Mouse (Mus musculus): Measurements from ENCODE around the gene Slc50a1. TPM values are rescaled to one million over a fixed set of nuclear protein-coding genes. Genes with fewer than 3 reads are reported as not detected.

Gene Slc50a1
- 44.5 and 49.5 TPM in 2 replicates for polyA plus RNA-seq (2015; fragmentation: Nextera tagmentation; extraction: Ambion mirVana)

- H3K9ac ChIP-seq, result peak within 1 kb of the TSS; percentile 76
- peaks cover 44% of the 10 kb centered on the region for H3K4me1 ChIP-seq (replicated peaks)
- no peaks in the 10 kb centered on the region for H3K27me3 ChIP-seq
- H3K9me3 ChIP-seq (replicated peaks), result no peaks in the 10 kb centered on the region
- ATAC-seq (replicated peaks; ENCODE audit: insufficient number of reproducible peaks, insufficient read depth, low FRiP score, low read depth), result peak; percentile 42
- 2% methylated on average over 39 of the region's 39 CpGs for WGBS
- peaks cover 21% of the 10 kb centered on the region; the same call in 1 of the 2 replicates for H3K36me3 ChIP-seq
- peak within 1 kb of the TSS; percentile 75 for H3K4me2 ChIP-seq
- H3K4me3 ChIP-seq, result peak within 1 kb of the TSS; percentile 67
- peak within 1 kb of the TSS; percentile 90 for H3K27ac ChIP-seq
These were observed at the start of gene Slc50a1 for GRCm38 (mm10) chr3:89270051-89270755. Slc50a1 (minus strand) TSS chr3:89270570.

GRCm38 (mm10) chr3:89319591-89320350 is 49.4 kb upstream of the Slc50a1 start:
- WGBS, result 2% methylated on average over 58 of the region's 58 CpGs
- Histone ChIP-seq H3K27ac (no peak overlapping the region), H3K27me3 (peaks cover 80% of the 10 kb centered on the region)

GRCm38 (mm10) chr3:89318971-89319590 is 48.7 kb upstream of the Slc50a1 start:
- peak overlapping the region; percentile 62 for H3K4me3 ChIP-seq
- no peak overlapping the region for H3K9ac ChIP-seq
- H3K36me3 ChIP-seq, result no peaks in the 10 kb centered on the region
- H3K27ac ChIP-seq, result no peak overlapping the region
- H3K4me1 ChIP-seq (replicated peaks), result peaks cover 75% of the 10 kb centered on the region
- peak overlapping the region; percentile 98 for H3K4me2 ChIP-seq
- H3K27me3 ChIP-seq, result peaks cover 76% of the 10 kb centered on the region
- WGBS, result 14% methylated on average over 21 of the region's 21 CpGs
- no peaks in the 10 kb centered on the region for H3K9me3 ChIP-seq (replicated peaks)
- no peak for ATAC-seq (replicated peaks; ENCODE audit: insufficient number of reproducible peaks, insufficient read depth, low FRiP score, low read depth)

More at GRCm38 (mm10) chr3:89319591-89320350, 49.4 kb upstream of the Slc50a1 start:
- Histone ChIP-seq H3K4me1 (replicated peaks) (peaks cover 68% of the 10 kb centered on the region), H3K9me3 (replicated peaks) (no peaks in the 10 kb centered on the region), H3K4me3 (peak overlapping the region; percentile 62), H3K9ac (peak overlapping the region; percentile 48; the same call in 1 of the 2 replicates), H3K4me2 (peak overlapping the region; percentile 98), H3K36me3 (no peaks in the 10 kb centered on the region)
- ATAC-seq (replicated peaks; ENCODE audit: insufficient number of reproducible peaks, insufficient read depth, low FRiP score, low read depth), result no peak

GRCm38 (mm10) chr3:89318316-89318715 is 47.9 kb upstream of the Slc50a1 start:
- peaks cover 69% of the 10 kb centered on the region for H3K27me3 ChIP-seq
- H3K9me3 ChIP-seq (replicated peaks), result no peaks in the 10 kb centered on the region
- no peak overlapping the region for H3K4me2 ChIP-seq
- no peak overlapping the region for H3K4me3 ChIP-seq
- H3K9ac ChIP-seq, result no peak overlapping the region
- peaks cover 76% of the 10 kb centered on the region for H3K4me1 ChIP-seq (replicated peaks)
- 68% methylated on average over 8 of the region's 8 CpGs for WGBS
- H3K36me3 ChIP-seq, result no peaks in the 10 kb centered on the region
- no peak overlapping the region for H3K27ac ChIP-seq
- no peak for ATAC-seq (replicated peaks; ENCODE audit: insufficient number of reproducible peaks, insufficient read depth, low FRiP score, low read depth)

GRCm38 (mm10) chr3:89317246-89317645 is 46.9 kb upstream of the Slc50a1 start:
- no peaks in the 10 kb centered on the region for H3K36me3 ChIP-seq
- H3K4me3 ChIP-seq, result no peak overlapping the region
- H3K4me1 ChIP-seq (replicated peaks), result peaks cover 66% of the 10 kb centered on the region
- peak overlapping the region; percentile 16; the same call in 1 of the 2 replicates for H3K4me2 ChIP-seq
- ATAC-seq (replicated peaks; ENCODE audit: insufficient number of reproducible peaks, insufficient read depth, low FRiP score, low read depth), result no peak
- WGBS, result 52% methylated on average over 6 of the region's 6 CpGs
- no peak overlapping the region for H3K27ac ChIP-seq
- H3K9ac ChIP-seq, result no peak overlapping the region
- no peaks in the 10 kb centered on the region for H3K9me3 ChIP-seq (replicated peaks)
- H3K27me3 ChIP-seq, result peaks cover 58% of the 10 kb centered on the region

GRCm38 (mm10) chr3:89316833-89317232 is 46.5 kb upstream of the Slc50a1 start:
- Histone ChIP-seq H3K4me2 (peak overlapping the region; percentile 73; the same call in 1 of the 2 replicates), H3K36me3 (no peaks in the 10 kb centered on the region), H3K4me1 (replicated peaks) (peaks cover 62% of the 10 kb centered on the region), H3K9me3 (replicated peaks) (no peaks in the 10 kb centered on the region), H3K27me3 (peaks cover 54% of the 10 kb centered on the region), H3K9ac (no peak overlapping the region), H3K27ac (no peak overlapping the region), H3K4me3 (no peak overlapping the region)
- WGBS, result 0% methylated on average over 4 of the region's 4 CpGs
- ATAC-seq (replicated peaks; ENCODE audit: insufficient number of reproducible peaks, insufficient read depth, low FRiP score, low read depth), result no peak

GRCm38 (mm10) chr3:89315930-89316831 is 45.8 kb upstream of the Slc50a1 start:
- Histone ChIP-seq H3K9me3 (replicated peaks) (no peaks in the 10 kb centered on the region), H3K27me3 (peaks cover 47% of the 10 kb centered on the region), H3K27ac (no peak overlapping the region), H3K36me3 (no peaks in the 10 kb centered on the region), H3K4me3 (peak overlapping the region; percentile 42), H3K9ac (no peak overlapping the region), H3K4me1 (replicated peaks) (peaks cover 56% of the 10 kb centered on the region), H3K4me2 (peak overlapping the region; percentile 73)
- 18% methylated on average over 40 of the region's 40 CpGs for WGBS
- ATAC-seq (replicated peaks; ENCODE audit: insufficient number of reproducible peaks, insufficient read depth, low FRiP score, low read depth), result no peak; the same call in 1 of the 2 replicates

GRCm38 (mm10) chr3:89315195-89315929 is 45.0 kb upstream of the Slc50a1 start:
- Histone ChIP-seq H3K4me1 (replicated peaks) (peaks cover 47% of the 10 kb centered on the region), H3K27me3 (peaks cover 39% of the 10 kb centered on the region), H3K4me2 (peak overlapping the region; percentile 73), H3K9me3 (replicated peaks) (no peaks in the 10 kb centered on the region), H3K4me3 (peak overlapping the region; percentile 42), H3K27ac (no peak overlapping the region), H3K36me3 (no peaks in the 10 kb centered on the region), H3K9ac (peak overlapping the region; percentile 39; the same call in 1 of the 2 replicates)
- WGBS, result 10% methylated on average over 25 of the region's 26 CpGs
- ATAC-seq (replicated peaks; ENCODE audit: insufficient number of reproducible peaks, insufficient read depth, low FRiP score, low read depth), result peak; percentile 28

- Histone ChIP-seq H3K27me3 (peaks cover 33% of the 10 kb centered on the region), H3K9me3 (replicated peaks) (no peaks in the 10 kb centered on the region), H3K4me2 (peak overlapping the region; percentile 73), H3K36me3 (no peaks in the 10 kb centered on the region), H3K4me3 (peak overlapping the region; percentile 42), H3K4me1 (replicated peaks) (peaks cover 42% of the 10 kb centered on the region), H3K27ac (no peak overlapping the region), H3K9ac (0 out of 2 replicates have a peak overlapping the region, but pooled peaks have one; percentile 39)
- 51% methylated on average over 2 of the region's 2 CpGs for WGBS
- ATAC-seq (replicated peaks; ENCODE audit: insufficient number of reproducible peaks, insufficient read depth, low FRiP score, low read depth), result 0 out of 2 replicates have a peak, but pooled peaks have one; percentile 9
These were observed 44.4 kb upstream of the Slc50a1 start for GRCm38 (mm10) chr3:89314791-89315190.

- H3K27ac ChIP-seq, result no peak overlapping the region
- no peak overlapping the region for H3K4me3 ChIP-seq
- peaks cover 29% of the 10 kb centered on the region for H3K27me3 ChIP-seq
- no peak for ATAC-seq (replicated peaks; ENCODE audit: insufficient number of reproducible peaks, insufficient read depth, low FRiP score, low read depth)
- 0 out of 2 replicates have a peak overlapping the region, but pooled peaks have one; percentile 73 for H3K4me2 ChIP-seq
- H3K4me1 ChIP-seq (replicated peaks), result peaks cover 37% of the 10 kb centered on the region
- no peaks in the 10 kb centered on the region for H3K9me3 ChIP-seq (replicated peaks)
- no peak overlapping the region for H3K9ac ChIP-seq
- H3K36me3 ChIP-seq, result no peaks in the 10 kb centered on the region
- 47% methylated on average over 5 of the region's 5 CpGs for WGBS
These were observed 44.0 kb upstream of the Slc50a1 start for GRCm38 (mm10) chr3:89314340-89314739.

Measured in heart, embryonic 15.5 days (tissue).